Mouse (Mus musculus) monocyte, adult 2 months (primary cell): ENCODE data around the gene Lipo4.
"Not testable (repeated sequence)": the region's sequence is repeated elsewhere in the genome, so short reads cannot be mapped to it uniquely, and the experiment has no call there.

Source experiments
- DNase-seq, 2 experiments: peaks; one replicate each; pipeline ENCODE4 v3.0.0; 2022; ENCODE audit warnings: low spot score in 2 of 2, low read depth in 1 of 2

Gene Lipo4

GRCm38 (mm10) chr19:33517680-33518079, at the start of gene Lipo4:
Gene Lipo4, minus strand, starts transcription at chr19:33517780.
- no peak for DNase-seq

GRCm38 (mm10) chr19:33456426-33456825, 61.2 kb downstream of the Lipo4 start:
- not testable (repeated sequence) for DNase-seq

- no peak for DNase-seq
Measured at GRCm38 (mm10) chr19:33453725-33454124, 63.9 kb downstream of the Lipo4 start.
